Mouse (Mus musculus): ENCODE measurements at regions not wholly inside any gene's neighbourhood (a gene's known extent, or its start where the extent isn't known, plus 50 kb on each side); places are given as distances from the start of the nearest gene placed in this dataset.

DNA sequence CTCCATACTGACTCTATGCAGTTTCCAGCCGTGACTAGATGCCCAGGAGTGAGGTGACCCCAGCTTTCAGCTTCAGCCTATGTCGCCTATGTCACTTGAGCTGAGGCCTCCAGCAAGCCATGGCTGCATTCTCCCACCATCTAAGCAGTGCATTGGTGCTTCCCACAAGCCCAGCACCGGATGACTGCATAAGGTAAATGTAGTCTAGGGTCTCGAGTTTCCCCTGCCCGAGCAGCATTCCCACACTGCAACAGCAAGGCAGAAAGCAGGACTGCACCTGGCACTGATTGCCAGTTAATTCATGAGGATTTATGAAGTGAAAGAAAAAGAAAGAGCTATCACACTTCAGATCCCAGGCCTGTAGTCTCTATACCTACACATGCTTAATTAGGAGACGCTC is 119.5 kb downstream of the Nhlrc3 start:
- WGBS = 86% methylated on average over 6 of the region's 6 CpGs
- Histone ChIP-seq H3K4me3 (ENCODE audit: low read depth, low read length) (no peak overlapping the region), H3K36me3 (ENCODE audit: control insufficient read depth, insufficient read depth, low read length) (no peaks in the 10 kb centered on the region), H3K9me3 (ENCODE audit: control insufficient read depth, low read length) (no peaks in the 10 kb centered on the region), H3K27me3 (ENCODE audit: control insufficient read depth, insufficient read depth, low read length) (no peaks in the 10 kb centered on the region), H3K4me2 (ENCODE audit: low read depth, low read length) (no peak overlapping the region), H3K9ac (replicated peaks; ENCODE audit: low read depth, low read length) (no peak overlapping the region), H3K27ac (ENCODE audit: low read depth, low read length) (no peak overlapping the region), H3K4me1 (ENCODE audit: control insufficient read depth, insufficient read depth, low read length) (peaks cover 3% of the 10 kb centered on the region; the same call in 1 of the 2 replicates)
- ATAC-seq (ENCODE audit: low read depth) = no peak

DNA sequence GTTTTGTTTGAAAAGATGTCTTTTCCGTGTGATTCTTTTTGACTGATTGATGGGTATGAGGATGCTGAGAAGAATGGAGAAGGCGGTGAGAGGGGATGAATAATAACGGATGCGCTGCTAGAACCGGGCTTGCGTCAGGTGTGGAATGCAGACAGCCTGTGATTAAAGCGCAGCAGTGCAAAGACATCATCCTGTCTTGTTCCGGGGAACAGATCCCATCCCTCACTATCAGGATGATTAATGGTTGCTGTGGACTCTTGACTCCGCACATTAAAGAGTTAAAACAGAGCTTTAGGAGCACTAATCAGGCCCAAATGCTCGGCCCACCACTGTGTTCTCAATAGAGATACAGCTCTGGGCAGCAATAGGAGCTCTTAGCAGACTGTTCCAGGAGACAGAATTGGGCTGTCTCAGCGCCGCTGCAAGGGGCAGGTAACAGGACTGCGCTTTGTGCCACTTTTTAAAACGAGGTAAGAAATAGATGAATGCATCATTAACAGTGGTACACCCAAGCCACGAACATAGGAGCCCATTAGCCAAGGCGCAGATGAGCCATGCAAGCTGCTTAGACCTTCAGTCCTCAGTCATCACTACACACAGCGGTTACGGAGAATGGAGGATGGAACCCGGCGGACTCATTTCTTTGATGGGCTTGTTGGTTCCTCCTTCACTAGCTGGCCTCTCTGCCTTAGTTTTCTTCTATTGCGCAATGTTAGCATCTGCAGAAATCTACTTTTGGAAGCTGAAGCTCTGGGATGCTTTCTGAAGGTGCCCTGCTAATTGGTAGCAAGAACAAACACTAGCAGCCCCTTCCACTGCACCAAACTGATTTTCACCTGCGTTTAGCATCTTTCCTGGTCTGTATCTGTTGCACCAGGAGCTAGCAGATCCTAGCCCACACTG is 121.6 kb downstream of the Nhlrc3 start:
- Histone ChIP-seq H3K27me3 (ENCODE audit: control insufficient read depth, insufficient read depth, low read length) (no peaks in the 10 kb centered on the region), H3K4me2 (ENCODE audit: low read depth, low read length) (no peak overlapping the region), H3K9me3 (ENCODE audit: control insufficient read depth, low read length) (no peaks in the 10 kb centered on the region), H3K36me3 (ENCODE audit: control insufficient read depth, insufficient read depth, low read length) (no peaks in the 10 kb centered on the region), H3K4me3 (ENCODE audit: low read depth, low read length) (no peak overlapping the region), H3K9ac (replicated peaks; ENCODE audit: low read depth, low read length) (no peak overlapping the region), H3K27ac (ENCODE audit: low read depth, low read length) (no peak overlapping the region), H3K4me1 (ENCODE audit: control insufficient read depth, insufficient read depth, low read length) (peaks cover 3% of the 10 kb centered on the region; the same call in 1 of the 2 replicates)
- WGBS = 41% methylated on average over 22 of the region's 22 CpGs
- 0 out of 2 replicates have a peak, but pooled peaks have one; percentile 22 for ATAC-seq (ENCODE audit: low read depth)

DNA sequence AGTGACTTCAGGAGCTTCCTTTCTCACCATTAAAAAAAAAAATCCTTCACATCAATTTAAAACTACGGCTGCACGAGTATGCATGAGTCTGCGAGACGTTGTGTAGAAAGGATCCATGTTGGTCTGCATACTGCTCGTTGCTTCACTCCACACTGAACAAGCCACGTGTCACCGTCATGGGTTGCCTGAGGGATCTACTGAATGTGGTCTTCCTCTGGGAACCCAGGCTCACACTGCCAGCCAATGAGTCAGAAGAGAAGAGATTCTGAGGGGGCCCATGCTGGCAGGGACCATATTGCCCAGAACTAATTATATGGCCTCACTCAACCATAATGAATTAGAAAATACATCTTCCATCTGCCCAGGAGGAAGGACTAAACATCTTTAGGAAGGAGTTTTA is 124.6 kb downstream of the Nhlrc3 start:
- H3K4me3 ChIP-seq (ENCODE audit: low read depth, low read length) = no peak overlapping the region
- no peak overlapping the region for H3K9ac ChIP-seq (replicated peaks; ENCODE audit: low read depth, low read length)
- ATAC-seq (ENCODE audit: low read depth) = peak; percentile 39; the same call in 1 of the 2 replicates
- H3K36me3 ChIP-seq (ENCODE audit: control insufficient read depth, insufficient read depth, low read length) = no peaks in the 10 kb centered on the region
- 71% methylated on average over 7 of the region's 7 CpGs for WGBS
- peaks cover 3% of the 10 kb centered on the region; the same call in 1 of the 2 replicates for H3K4me1 ChIP-seq (ENCODE audit: control insufficient read depth, insufficient read depth, low read length)
- H3K27me3 ChIP-seq (ENCODE audit: control insufficient read depth, insufficient read depth, low read length) = no peaks in the 10 kb centered on the region
- no peaks in the 10 kb centered on the region for H3K9me3 ChIP-seq (ENCODE audit: control insufficient read depth, low read length)
- no peak overlapping the region for H3K27ac ChIP-seq (ENCODE audit: low read depth, low read length)
- H3K4me2 ChIP-seq (ENCODE audit: low read depth, low read length) = no peak overlapping the region

DNA sequence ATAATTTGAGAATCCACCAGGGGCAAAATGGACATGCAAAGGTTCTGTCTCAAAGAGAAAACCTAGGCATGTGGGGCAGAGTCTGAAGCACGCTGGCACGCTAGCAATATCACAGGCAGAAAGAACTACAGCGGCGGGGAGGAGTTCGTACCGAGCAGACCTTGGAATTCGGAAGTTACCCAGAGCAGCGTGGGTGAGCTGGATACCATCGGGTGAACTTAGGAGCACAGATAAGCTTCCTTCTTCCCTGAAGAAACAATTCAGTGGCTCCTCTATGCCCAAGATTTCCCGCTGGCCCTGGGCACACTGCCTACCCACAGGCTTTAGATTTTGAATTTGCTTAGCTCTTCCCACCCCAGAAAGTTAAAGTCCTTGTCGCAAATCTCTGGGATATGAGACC is 129.1 kb downstream of the Nhlrc3 start:
- no peak for ATAC-seq (ENCODE audit: low read depth)
- WGBS = 38% methylated on average over 11 of the region's 11 CpGs
- Histone ChIP-seq H3K4me3 (ENCODE audit: low read depth, low read length) (no peak overlapping the region), H3K9me3 (ENCODE audit: control insufficient read depth, low read length) (no peaks in the 10 kb centered on the region), H3K4me1 (ENCODE audit: control insufficient read depth, insufficient read depth, low read length) (no peaks in the 10 kb centered on the region), H3K27ac (ENCODE audit: low read depth, low read length) (no peak overlapping the region), H3K9ac (replicated peaks; ENCODE audit: low read depth, low read length) (no peak overlapping the region), H3K36me3 (ENCODE audit: control insufficient read depth, insufficient read depth, low read length) (no peaks in the 10 kb centered on the region), H3K27me3 (ENCODE audit: control insufficient read depth, insufficient read depth, low read length) (no peaks in the 10 kb centered on the region), H3K4me2 (ENCODE audit: low read depth, low read length) (peak overlapping the region; percentile 21; the same call in 1 of the 2 replicates)

DNA sequence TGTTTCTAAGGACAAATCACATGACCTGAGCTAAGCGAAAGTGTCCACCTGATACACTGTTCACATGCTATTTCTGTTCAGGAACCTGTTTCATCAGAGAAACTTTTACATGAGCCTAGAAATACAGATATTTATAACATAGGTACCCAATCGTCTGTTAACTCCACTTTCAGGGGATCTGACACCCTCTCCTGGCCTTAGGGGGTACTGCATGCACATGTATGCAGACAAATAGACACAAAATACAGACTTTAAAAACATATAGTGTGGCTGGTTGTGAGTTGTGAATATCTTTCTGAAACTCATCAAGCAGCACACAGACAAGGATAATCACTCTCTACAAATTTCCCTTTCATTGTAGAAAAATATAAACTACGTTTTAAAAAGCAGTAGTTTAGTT is 133.6 kb downstream of the Nhlrc3 start:
- Histone ChIP-seq H3K27ac (ENCODE audit: low read depth, low read length) (no peak overlapping the region), H3K36me3 (ENCODE audit: control insufficient read depth, insufficient read depth, low read length) (no peaks in the 10 kb centered on the region), H3K4me2 (ENCODE audit: low read depth, low read length) (no peak overlapping the region), H3K9ac (replicated peaks; ENCODE audit: low read depth, low read length) (no peak overlapping the region), H3K9me3 (ENCODE audit: control insufficient read depth, low read length) (no peaks in the 10 kb centered on the region), H3K4me1 (ENCODE audit: control insufficient read depth, insufficient read depth, low read length) (0 out of 2 replicates have a peak, but pooled peaks cover 2% of the 10 kb centered on the region), H3K27me3 (ENCODE audit: control insufficient read depth, insufficient read depth, low read length) (no peaks in the 10 kb centered on the region), H3K4me3 (ENCODE audit: low read depth, low read length) (no peak overlapping the region)
- ATAC-seq (ENCODE audit: low read depth) = no peak
- 61% methylated on average over 3 of the region's 3 CpGs for WGBS

DNA sequence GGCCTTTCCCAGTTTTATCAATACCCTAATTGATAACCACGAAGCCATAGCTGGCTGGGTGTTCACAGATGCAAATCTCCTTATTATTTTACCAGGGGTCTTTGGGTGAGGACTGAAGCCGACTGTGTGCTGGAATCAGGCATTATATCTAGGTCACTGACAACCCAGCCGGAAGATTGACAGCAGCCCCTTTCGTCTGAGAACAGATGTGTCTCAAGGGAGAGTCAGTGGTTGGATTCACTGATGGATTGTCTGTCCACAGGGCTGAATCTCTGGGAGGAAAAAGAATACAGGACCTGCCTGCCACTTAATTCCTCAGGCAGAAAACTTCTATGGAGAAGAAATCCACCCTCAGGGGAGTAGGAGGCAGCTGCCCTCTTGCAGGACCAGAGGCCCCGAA is 135.7 kb downstream of the Nhlrc3 start:
- no peaks in the 10 kb centered on the region for H3K27me3 ChIP-seq (ENCODE audit: control insufficient read depth, insufficient read depth, low read length)
- no peaks in the 10 kb centered on the region for H3K9me3 ChIP-seq (ENCODE audit: control insufficient read depth, low read length)
- H3K27ac ChIP-seq (ENCODE audit: low read depth, low read length) = no peak overlapping the region
- no peaks in the 10 kb centered on the region for H3K36me3 ChIP-seq (ENCODE audit: control insufficient read depth, insufficient read depth, low read length)
- H3K9ac ChIP-seq (replicated peaks; ENCODE audit: low read depth, low read length) = no peak overlapping the region
- H3K4me1 ChIP-seq (ENCODE audit: control insufficient read depth, insufficient read depth, low read length) = 0 out of 2 replicates have a peak, but pooled peaks cover 2% of the 10 kb centered on the region
- no peak for ATAC-seq (ENCODE audit: low read depth)
- H3K4me2 ChIP-seq (ENCODE audit: low read depth, low read length) = no peak overlapping the region
- no peak overlapping the region for H3K4me3 ChIP-seq (ENCODE audit: low read depth, low read length)
- WGBS = 26% methylated on average over 5 of the region's 5 CpGs

DNA sequence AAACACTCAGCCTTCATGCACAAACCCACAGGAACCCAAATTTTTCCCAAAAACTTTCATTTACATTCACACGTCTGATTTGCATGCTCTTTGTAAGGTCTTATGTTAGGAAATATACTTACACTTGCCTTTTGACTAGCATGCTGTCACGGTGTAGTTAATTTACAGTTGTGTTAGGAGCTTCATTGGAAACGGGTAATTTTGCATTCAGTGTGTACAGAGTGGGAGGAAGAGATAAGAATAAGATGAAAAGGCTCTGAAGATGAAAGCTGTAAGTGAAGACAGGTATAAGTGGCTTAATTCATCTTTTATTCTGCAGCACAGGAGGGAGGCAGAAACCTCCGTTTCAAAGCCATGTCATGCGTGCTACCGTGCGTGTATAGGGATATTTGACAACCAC is 136.2 kb downstream of the Nhlrc3 start:
- no peak overlapping the region for H3K9ac ChIP-seq (replicated peaks; ENCODE audit: low read depth, low read length)
- H3K4me2 ChIP-seq (ENCODE audit: low read depth, low read length) = no peak overlapping the region
- no peak overlapping the region for H3K4me3 ChIP-seq (ENCODE audit: low read depth, low read length)
- ATAC-seq (ENCODE audit: low read depth) = no peak
- no peaks in the 10 kb centered on the region for H3K9me3 ChIP-seq (ENCODE audit: control insufficient read depth, low read length)
- H3K36me3 ChIP-seq (ENCODE audit: control insufficient read depth, insufficient read depth, low read length) = no peaks in the 10 kb centered on the region
- no peak overlapping the region for H3K27ac ChIP-seq (ENCODE audit: low read depth, low read length)
- 56% methylated on average over 7 of the region's 7 CpGs for WGBS
- H3K27me3 ChIP-seq (ENCODE audit: control insufficient read depth, insufficient read depth, low read length) = no peaks in the 10 kb centered on the region
- H3K4me1 ChIP-seq (ENCODE audit: control insufficient read depth, insufficient read depth, low read length) = 0 out of 2 replicates have a peak, but pooled peaks cover 2% of the 10 kb centered on the region

DNA sequence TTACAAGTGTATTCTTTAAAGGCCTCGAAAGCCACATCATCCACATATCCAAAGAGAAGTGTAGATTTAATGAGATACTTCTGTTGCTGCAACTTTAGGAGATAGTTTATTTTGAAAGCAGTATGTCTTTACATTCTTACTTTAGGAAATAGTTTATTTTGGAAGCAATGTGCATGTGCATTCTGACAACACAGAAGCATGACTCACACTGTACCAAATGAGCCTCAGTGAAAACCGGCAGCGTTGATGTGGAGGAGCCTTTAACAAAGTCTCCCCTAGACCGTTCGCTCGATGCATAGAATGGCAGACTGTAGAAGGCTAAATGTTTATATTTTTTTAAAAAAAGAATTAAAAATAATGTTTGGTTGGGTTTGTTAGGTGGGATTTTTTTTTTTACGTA is 138.1 kb downstream of the Nhlrc3 start:
- H3K9ac ChIP-seq (replicated peaks; ENCODE audit: low read depth, low read length) = no peak overlapping the region
- WGBS = 95% methylated on average over 7 of the region's 7 CpGs
- no peak overlapping the region for H3K27ac ChIP-seq (ENCODE audit: low read depth, low read length)
- H3K4me2 ChIP-seq (ENCODE audit: low read depth, low read length) = no peak overlapping the region
- no peaks in the 10 kb centered on the region for H3K27me3 ChIP-seq (ENCODE audit: control insufficient read depth, insufficient read depth, low read length)
- H3K4me1 ChIP-seq (ENCODE audit: control insufficient read depth, insufficient read depth, low read length) = 0 out of 2 replicates have a peak, but pooled peaks cover 2% of the 10 kb centered on the region
- no peak for ATAC-seq (ENCODE audit: low read depth)
- no peak overlapping the region for H3K4me3 ChIP-seq (ENCODE audit: low read depth, low read length)
- no peaks in the 10 kb centered on the region for H3K36me3 ChIP-seq (ENCODE audit: control insufficient read depth, insufficient read depth, low read length)
- H3K9me3 ChIP-seq (ENCODE audit: control insufficient read depth, low read length) = no peaks in the 10 kb centered on the region

DNA sequence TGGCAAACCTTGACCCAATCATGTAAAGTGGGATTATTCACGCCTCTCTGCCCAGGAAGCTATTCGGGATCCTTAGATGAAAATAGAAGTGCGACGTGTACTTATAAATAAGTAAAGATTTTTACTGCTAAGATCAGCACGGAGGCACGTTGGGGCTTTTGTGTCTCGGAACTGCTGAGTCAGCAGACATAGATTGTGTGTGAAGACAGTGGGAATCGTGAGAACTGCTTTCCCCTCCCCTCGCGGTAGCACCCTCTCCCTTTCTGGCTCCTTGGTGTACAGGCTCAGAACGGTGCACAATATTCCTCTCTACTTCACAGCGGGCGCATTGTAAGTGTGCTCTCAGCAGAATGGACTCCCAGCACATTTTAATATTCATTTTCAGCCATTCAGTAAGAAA is 138.7 kb downstream of the Nhlrc3 start:
- Histone ChIP-seq H3K27ac (ENCODE audit: low read depth, low read length) (no peak overlapping the region), H3K36me3 (ENCODE audit: control insufficient read depth, insufficient read depth, low read length) (no peaks in the 10 kb centered on the region), H3K9ac (replicated peaks; ENCODE audit: low read depth, low read length) (no peak overlapping the region), H3K27me3 (ENCODE audit: control insufficient read depth, insufficient read depth, low read length) (no peaks in the 10 kb centered on the region), H3K4me3 (ENCODE audit: low read depth, low read length) (no peak overlapping the region), H3K4me1 (ENCODE audit: control insufficient read depth, insufficient read depth, low read length) (0 out of 2 replicates have a peak, but pooled peaks cover 2% of the 10 kb centered on the region), H3K4me2 (ENCODE audit: low read depth, low read length) (no peak overlapping the region), H3K9me3 (ENCODE audit: control insufficient read depth, low read length) (no peaks in the 10 kb centered on the region)
- 44% methylated on average over 13 of the region's 13 CpGs for whole genome bisulfite sequencing
- ATAC-seq (ENCODE audit: low read depth) = peak; percentile 56; the same call in 1 of the 2 replicates
